Mouse (Mus musculus) midbrain, embryonic 12.5 days (tissue): Measurements from ENCODE around the gene Gnao1. TPM values are rescaled to one million over a fixed set of nuclear protein-coding genes. Genes with fewer than 3 reads are reported as not detected.

Experiments used
- ATAC-seq: fragments of 200-750 bp; cut with Nextera tagmentation; 2 replicates; pipeline ENCODE4 v1.8.0; 2017; ENCODE audit warnings: low read depth, moderate TSS enrichment, moderate library complexity; ENCODE audit not compliant: low FRiP score
- H3K27ac ChIP-seq: fragments of 300-500 bp; sonication (generic); replicated peaks from 2 replicates; pipeline ENCODE4 v1.5.1; 2016; ENCODE audit warnings: mild to moderate bottlenecking
- H3K27me3 ChIP-seq: fragments of 300-500 bp; sonication (generic); 2 replicates; pipeline ENCODE4 v1.6.1; 2016; ENCODE audit warnings: mild to moderate bottlenecking
- H3K36me3 ChIP-seq: fragments of 300-500 bp; sonication (generic); 2 replicates; pipeline ENCODE4 v1.6.1; 2016
- H3K4me1 ChIP-seq: fragments of 300-500 bp; sonication (generic); 2 replicates; pipeline ENCODE4 v1.6.1; 2016
- H3K4me2 ChIP-seq: fragments of 300-500 bp; sonication (generic); replicated peaks from 2 replicates; pipeline ENCODE4 v1.6.1; 2016; ENCODE audit warnings: mild to moderate bottlenecking, moderate library complexity
- H3K4me3 ChIP-seq: fragments of 300-500 bp; sonication (generic); 2 replicates; pipeline ENCODE4 v1.5.1; 2016; ENCODE audit warnings: mild to moderate bottlenecking
- H3K9ac ChIP-seq: fragments of 300-500 bp; sonication (generic); replicated peaks from 2 replicates; pipeline ENCODE4 v1.6.1; 2016; ENCODE audit warnings: mild to moderate bottlenecking, moderate library complexity
- H3K9me3 ChIP-seq: fragments of 300-500 bp; sonication (generic); 2 replicates; pipeline ENCODE4 v1.6.1; 2016; ENCODE audit warnings: mild to moderate bottlenecking
- WGBS: fragments of 180-500 bp; shearing (Covaris S2); methylation state at CpG from one replicate; pipeline ENCODE4 v1.1.7; 2016; 5-methylcytosine and 5-hydroxymethylcytosine counted together
- polyA plus RNA-seq: library from polyadenylated mRNA; unstranded; fragments of >200 nt; fragmentation: Nextera tagmentation; extraction: Ambion mirVana; gene quantifications from 2 replicates; pipeline ENCODE4 v1.2.1, GENCODE M21; 2016

Gene Gnao1
- polyA plus RNA-seq, 1 experiment from 2014 or later: 77.6 TPM

DNA sequence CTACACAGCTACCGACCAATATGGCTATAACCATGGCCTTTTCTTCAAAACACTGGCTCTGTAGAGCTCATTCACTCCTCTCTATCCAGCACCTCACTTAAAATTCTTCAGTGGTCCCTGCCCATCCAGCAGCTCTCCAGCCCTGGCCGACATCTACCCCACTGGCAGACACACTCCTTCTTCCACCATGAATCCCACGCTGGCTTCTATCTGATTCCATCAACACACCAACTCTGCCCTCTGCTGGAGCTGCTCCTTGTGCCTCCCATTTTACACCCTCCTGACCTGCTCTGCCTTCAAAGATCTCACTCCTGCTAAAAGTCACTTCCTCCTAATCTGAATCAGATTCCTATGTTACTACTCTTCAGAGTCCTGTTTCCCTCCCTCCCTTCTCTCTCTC, 174.1 kb downstream of the Gnao1 start:
- H3K4me1 ChIP-seq: no peaks in the 10 kb centered on the region
- WGBS: 77% methylated on average over 3 of the region's 3 CpGs
- H3K4me2 ChIP-seq: no peak overlapping the region
- no peak overlapping the region for H3K4me3 ChIP-seq
- no peaks in the 10 kb centered on the region for H3K27me3 ChIP-seq
- H3K27ac ChIP-seq: no peak overlapping the region
- peaks cover 84% of the 10 kb centered on the region for H3K36me3 ChIP-seq
- no peak overlapping the region for H3K9ac ChIP-seq
- no peak for ATAC-seq
- H3K9me3 ChIP-seq: no peaks in the 10 kb centered on the region

DNA sequence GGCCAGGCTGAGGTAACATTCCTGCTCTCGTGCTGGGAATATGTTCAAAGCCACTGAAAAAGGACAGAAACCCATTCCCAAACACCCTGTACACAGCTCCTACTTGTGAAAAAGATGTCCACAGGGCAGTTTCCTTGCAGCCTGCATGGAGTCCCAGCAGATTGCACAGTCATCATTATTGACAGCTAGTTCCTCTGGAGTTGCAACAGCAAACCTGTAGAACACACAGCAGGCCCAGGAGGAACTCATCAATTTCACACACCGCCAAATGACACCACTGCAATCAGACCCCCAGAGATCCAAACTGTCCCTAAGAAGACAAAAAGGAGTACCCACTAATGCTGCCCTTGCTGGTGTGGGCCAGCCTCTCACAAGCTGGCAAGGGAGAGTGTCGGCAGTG, 175.0 kb downstream of the Gnao1 start:
- Histone ChIP-seq H3K27me3 (no peaks in the 10 kb centered on the region), H3K4me3 (no peak overlapping the region), H3K9ac (no peak overlapping the region), H3K36me3 (peaks cover 82% of the 10 kb centered on the region), H3K4me2 (no peak overlapping the region), H3K27ac (no peak overlapping the region), H3K9me3 (no peaks in the 10 kb centered on the region), H3K4me1 (no peaks in the 10 kb centered on the region)
- 94% methylated on average over 3 of the region's 3 CpGs for WGBS
- ATAC-seq: no peak

DNA sequence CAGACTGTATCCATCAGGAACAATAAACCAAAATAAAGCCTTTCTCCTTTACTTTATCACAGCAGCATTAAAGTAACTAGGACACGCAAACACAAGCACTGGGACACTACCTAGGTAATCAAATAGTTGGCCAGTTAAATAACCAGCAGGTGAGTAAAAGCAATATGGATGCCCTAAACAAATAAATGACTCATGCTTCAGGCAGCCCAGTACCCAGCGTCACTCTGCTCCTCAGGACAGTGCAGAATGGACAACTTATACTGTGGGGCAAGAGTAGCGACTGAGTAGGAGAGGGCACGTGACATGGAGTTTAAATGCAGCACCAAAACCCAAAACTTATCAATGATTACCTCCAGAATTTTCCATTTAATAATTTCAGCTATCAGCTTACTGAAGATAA, 180.0 kb downstream of the Gnao1 start:
- no peaks in the 10 kb centered on the region for H3K4me1 ChIP-seq
- peaks cover 59% of the 10 kb centered on the region for H3K36me3 ChIP-seq
- no peaks in the 10 kb centered on the region for H3K27me3 ChIP-seq
- no peak for ATAC-seq
- H3K4me2 ChIP-seq: no peak overlapping the region
- H3K4me3 ChIP-seq: no peak overlapping the region
- no peak overlapping the region for H3K27ac ChIP-seq
- 96% methylated on average over 4 of the region's 4 CpGs for WGBS
- H3K9me3 ChIP-seq: peaks cover 4% of the 10 kb centered on the region; the same call in 1 of the 2 replicates
- H3K9ac ChIP-seq: no peak overlapping the region

DNA sequence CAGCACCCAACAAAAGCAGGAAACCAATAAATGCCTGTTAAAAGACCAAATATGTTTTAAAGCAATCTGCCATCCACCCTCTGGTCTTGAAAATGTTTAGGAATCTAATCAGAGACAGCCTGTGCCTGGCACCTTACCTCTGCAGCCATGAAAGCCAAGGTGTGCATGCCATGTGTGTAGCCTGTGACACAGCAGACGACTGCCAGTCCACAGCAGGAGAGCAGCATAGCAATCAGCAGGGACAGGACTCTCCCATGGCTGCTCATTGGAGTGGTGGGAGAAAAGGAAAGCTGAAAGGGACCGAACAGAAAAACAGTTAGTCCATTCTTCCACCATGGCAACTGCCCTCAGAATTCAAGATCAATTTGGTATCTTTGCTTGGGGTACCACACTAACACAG, 189.2 kb downstream of the Gnao1 start:
- H3K36me3 ChIP-seq: peaks cover 51% of the 10 kb centered on the region
- H3K27me3 ChIP-seq: no peaks in the 10 kb centered on the region

DNA sequence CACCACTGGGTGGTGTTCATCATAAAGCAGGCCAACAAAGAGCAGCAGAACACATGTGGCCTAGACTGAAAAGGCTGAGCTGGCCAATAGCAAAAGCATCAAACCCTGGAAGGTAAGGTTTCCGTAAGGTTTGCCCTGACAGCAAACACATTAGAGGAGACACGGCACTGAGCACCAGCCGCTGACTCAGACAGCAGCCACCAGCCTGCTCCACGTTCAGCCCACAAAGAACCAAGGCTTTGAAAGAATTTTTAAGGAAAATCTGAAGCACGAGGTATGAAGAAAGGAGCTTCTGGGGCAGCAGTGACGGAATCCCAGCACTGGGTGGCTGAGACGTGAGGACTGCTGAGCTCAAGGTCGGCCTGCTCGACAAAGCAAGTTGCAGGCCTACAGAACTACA, 194.4 kb downstream of the Gnao1 start:
- H3K4me3 ChIP-seq: no peak overlapping the region
- H3K36me3 ChIP-seq: peaks cover 29% of the 10 kb centered on the region
- peaks cover 5% of the 10 kb centered on the region for H3K4me1 ChIP-seq
- no peak overlapping the region for H3K4me2 ChIP-seq
- 92% methylated on average over 9 of the region's 9 CpGs for WGBS
- ATAC-seq: no peak
- H3K27me3 ChIP-seq: no peaks in the 10 kb centered on the region
- no peak overlapping the region for H3K9ac ChIP-seq
- H3K9me3 ChIP-seq: no peaks in the 10 kb centered on the region
- H3K27ac ChIP-seq: no peak overlapping the region

More for the DNA sequence above, 189.2 kb downstream of the Gnao1 start:
- Histone ChIP-seq H3K4me2 (no peak overlapping the region), H3K9me3 (no peaks in the 10 kb centered on the region), H3K27ac (no peak overlapping the region), H3K4me3 (no peak overlapping the region), H3K9ac (no peak overlapping the region), H3K4me1 (no peaks in the 10 kb centered on the region)
- 87% methylated on average over 2 of the region's 2 CpGs for WGBS
- ATAC-seq: no peak

DNA sequence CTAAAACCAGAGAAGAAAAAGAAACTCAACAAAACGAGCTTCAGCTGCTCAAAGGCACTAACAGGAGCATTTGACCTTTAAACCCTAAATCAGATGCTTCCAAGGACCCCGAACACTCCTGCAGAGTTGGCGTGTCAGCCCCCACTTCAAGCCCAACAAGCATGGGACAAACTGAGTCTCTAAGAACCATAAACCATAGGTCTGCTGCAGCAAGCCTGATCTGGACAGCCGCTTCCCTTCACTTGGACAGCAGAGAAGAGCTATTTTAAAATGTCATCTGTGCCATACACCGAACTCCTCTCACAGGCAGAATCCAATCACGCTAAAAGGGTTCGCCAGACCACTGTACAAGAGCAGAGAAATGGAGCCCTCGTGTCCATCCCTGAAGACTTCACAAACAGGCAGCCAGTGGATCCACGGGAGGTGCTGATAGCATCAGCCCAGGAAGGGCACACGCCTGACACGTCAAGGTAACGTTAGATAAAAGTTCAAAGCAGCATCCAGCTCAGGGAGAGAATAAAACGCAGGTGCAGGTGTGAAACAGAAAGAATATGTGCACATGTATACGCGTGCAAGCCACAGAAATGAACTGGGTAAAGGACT, 199.6 kb downstream of the Gnao1 start:
- Histone ChIP-seq H3K27me3 (no peaks in the 10 kb centered on the region), H3K9ac (no peak overlapping the region), H3K4me3 (no peak overlapping the region), H3K4me1 (peaks cover 32% of the 10 kb centered on the region), H3K27ac (no peak overlapping the region), H3K4me2 (no peak overlapping the region), H3K9me3 (no peaks in the 10 kb centered on the region), H3K36me3 (no peaks in the 10 kb centered on the region)
- 72% methylated on average over 15 of the region's 15 CpGs for WGBS
- no peak for ATAC-seq

DNA sequence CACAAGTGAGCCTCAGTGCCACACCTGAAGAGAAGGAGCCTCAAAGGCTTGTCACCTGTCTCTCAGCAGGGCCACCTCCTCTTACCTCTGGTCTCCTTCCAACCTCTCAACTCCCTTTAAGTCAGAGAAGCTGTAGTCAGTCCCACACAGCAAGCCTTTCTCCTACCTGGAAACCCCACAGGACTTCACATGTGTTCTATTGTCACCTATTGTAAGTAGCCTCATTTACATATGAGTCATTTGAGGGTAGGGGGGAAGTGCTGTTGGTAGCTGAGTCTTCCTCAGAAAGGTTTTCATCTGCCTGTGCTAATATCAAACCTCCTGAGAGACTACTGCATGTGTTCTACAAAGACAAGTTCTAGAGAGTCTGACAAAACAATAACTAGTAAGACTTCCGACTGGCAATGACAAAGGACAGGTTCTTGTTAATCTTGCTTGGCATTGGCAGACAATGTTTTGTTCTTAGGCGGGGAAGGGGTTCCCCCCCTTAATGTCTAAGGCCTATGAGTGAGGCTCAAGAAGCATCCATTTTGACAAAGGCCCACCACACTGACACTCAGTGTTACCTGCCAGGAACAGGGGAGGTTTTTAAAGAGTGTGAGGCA, 200.4 kb downstream of the Gnao1 start:
- Histone ChIP-seq H3K4me2 (peak overlapping the region; percentile 77), H3K36me3 (0 out of 2 replicates have a peak, but pooled peaks cover 5% of the 10 kb centered on the region), H3K9me3 (no peaks in the 10 kb centered on the region), H3K27ac (no peak overlapping the region), H3K4me3 (no peak overlapping the region), H3K27me3 (no peaks in the 10 kb centered on the region), H3K4me1 (peaks cover 32% of the 10 kb centered on the region), H3K9ac (no peak overlapping the region)
- 39% methylated on average over 2 of the region's 2 CpGs for WGBS
- ATAC-seq: no peak

DNA sequence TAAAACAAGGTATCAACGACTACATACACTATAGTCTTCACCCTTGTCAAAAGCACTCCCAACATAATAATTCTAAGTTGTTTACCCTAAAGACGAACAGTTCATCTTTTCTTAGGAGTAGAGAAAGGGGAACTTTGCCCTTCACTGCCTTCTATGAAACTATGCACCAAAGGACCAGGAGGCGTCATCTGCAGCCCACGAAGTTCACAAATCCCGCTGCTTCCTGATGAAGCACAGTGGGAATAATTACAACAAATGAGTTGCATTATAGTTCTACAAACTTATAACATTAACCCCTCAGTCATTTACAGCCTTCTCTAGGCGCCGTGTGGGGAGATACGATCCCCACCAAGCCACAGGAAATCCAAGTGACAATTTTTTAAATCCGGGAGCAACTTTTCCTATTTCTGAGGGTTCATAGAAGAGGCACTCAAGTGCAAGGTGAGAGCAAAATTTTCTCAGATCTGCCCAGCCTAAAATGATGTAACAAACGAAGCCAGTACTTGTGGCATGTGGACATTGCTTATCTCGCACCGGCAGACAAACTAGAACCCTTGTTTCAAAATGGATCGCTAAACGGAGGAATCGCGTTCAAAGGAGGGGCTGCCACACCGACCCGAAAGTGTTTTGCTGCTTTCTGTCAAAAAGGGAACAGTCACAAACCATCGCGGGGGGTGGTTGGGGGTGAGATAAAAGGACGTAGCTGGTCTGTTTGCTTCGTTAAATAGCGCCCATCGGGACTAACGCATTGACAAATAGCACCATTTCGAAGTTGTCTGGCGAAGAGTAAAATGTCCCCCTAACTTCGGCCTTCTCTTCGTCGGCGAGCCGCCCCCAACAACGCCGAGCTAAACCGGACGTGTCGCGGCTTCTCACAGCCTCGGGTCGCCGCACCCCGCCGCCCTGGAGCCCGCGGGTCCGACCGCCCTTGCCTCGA, 201.6 kb downstream of the Gnao1 start:
- peak overlapping the region; percentile 96 for H3K27ac ChIP-seq
- peak overlapping the region; percentile 77 for H3K4me2 ChIP-seq
- H3K4me1 ChIP-seq: peaks cover 32% of the 10 kb centered on the region
- H3K27me3 ChIP-seq: no peaks in the 10 kb centered on the region
- ATAC-seq: no peak
- H3K9ac ChIP-seq: peak overlapping the region; percentile 99
- 0 out of 2 replicates have a peak, but pooled peaks cover 5% of the 10 kb centered on the region for H3K36me3 ChIP-seq
- H3K9me3 ChIP-seq: no peaks in the 10 kb centered on the region
- peak overlapping the region; percentile 95 for H3K4me3 ChIP-seq
- 5% methylated on average over 48 of the region's 48 CpGs for WGBS

DNA sequence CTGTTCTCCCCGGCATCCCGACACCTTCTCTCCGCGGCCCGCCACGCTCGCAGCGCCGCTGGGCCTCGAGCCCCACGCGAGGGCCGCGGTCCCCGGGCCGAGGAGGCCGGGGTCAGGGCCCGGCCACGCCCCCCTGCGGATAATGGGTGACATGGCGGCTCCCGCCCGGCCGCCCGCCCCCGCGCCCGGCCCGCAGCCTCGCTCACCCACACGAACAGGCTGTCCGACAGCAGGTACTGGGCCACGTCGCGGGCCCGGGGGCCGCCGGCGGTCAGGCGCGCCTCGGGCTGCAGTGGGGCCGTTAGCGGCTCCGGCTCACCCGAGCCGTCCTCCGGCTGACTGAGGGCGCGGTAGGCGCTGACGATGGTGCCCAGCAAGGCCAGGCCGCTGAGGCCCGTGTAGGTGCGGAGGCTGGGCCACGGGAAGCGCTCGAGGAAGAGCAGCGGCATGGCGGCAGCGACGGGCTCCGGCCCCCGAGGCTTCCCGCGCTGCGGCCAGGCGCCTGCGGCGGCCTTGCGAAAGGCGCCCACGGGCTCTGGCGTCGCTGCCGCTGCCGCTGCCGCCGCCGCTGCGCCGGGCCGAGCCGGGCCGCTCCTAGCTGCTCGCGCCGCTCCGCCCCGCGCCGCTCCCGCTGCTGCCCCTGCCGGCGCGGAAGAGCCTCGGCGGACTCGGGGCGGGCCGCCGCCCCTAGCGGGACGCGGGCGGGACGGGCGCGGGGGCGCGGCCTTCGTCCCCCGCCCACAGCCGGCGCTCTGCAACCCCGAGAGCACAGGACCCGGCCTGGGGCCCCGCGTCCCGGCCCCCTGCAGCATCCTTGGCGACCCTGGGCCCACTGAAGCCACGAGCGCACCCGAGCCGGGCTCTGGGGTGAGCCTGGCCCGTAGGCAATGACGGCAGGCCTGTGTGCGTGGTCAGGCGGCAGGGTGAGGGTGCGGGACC, 202.5 kb downstream of the Gnao1 start, which contains the start of gene Amfr:
TSS of gene Amfr (minus strand) at position 830 of the 939 bp plus-strand sequence.
- Histone ChIP-seq H3K9ac (peak within 1 kb of the TSS; percentile 99), H3K36me3 (0 out of 2 replicates have a peak, but pooled peaks cover 5% of the 10 kb centered on the region), H3K27me3 (no peaks in the 10 kb centered on the region), H3K27ac (peak within 1 kb of the TSS; percentile 96), H3K4me1 (peaks cover 32% of the 10 kb centered on the region), H3K9me3 (no peaks in the 10 kb centered on the region), H3K4me2 (peak within 1 kb of the TSS; percentile 77), H3K4me3 (peak within 1 kb of the TSS; percentile 95)
- WGBS: under 1% methylated on average over 84 of the region's 130 CpGs
- peak; percentile 90 for ATAC-seq

DNA sequence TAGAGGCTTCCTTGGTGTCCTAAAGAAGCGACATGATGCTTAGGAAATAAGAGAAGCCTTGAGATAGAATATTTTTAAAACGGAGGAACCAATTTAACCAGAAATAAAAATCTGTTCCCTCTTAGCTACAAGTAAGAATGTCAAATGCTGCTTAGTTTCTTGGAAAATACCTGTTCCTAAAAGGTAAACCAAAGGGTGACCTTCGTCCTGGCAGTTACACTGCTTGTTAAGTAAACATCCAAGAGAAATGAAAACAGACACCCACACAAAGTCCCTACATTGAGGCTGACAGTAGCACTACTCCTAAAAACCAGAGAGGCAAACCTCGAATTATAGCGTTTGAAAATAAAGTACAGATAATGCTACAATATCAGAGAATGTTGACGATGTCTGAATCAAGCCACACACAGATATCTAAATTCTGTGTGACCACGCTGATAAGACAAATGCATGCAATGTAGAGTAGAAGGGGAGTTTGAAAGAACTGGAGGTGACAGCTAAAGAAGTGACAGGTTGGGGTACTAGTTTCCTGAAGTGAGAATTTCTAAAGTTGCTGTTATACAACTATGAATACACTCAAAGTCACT, 203.4 kb downstream of the Gnao1 start:
- ATAC-seq: no peak
- WGBS: 40% methylated on average over 7 of the region's 7 CpGs
- H3K4me2 ChIP-seq: peak overlapping the region; percentile 77

More for the DNA sequence above, 203.4 kb downstream of the Gnao1 start:
- H3K4me1 ChIP-seq: peaks cover 32% of the 10 kb centered on the region
- peak overlapping the region; percentile 96 for H3K27ac ChIP-seq
- H3K4me3 ChIP-seq: peak overlapping the region; percentile 95
- H3K9me3 ChIP-seq: no peaks in the 10 kb centered on the region
- 0 out of 2 replicates have a peak, but pooled peaks cover 6% of the 10 kb centered on the region for H3K36me3 ChIP-seq
- peak overlapping the region; percentile 99 for H3K9ac ChIP-seq
- no peaks in the 10 kb centered on the region for H3K27me3 ChIP-seq
